Mouse (Mus musculus) erythroid progenitor cell, adult 5-6 weeks (primary cell): ENCODE results near the gene Trp53i11. TPM values are rescaled to one million over a fixed set of nuclear protein-coding genes. Genes with fewer than 3 reads are reported as not detected.

Experiments
- ATAC-seq: replicated peaks from 2 replicates; pipeline ENCODE4 v1.8.0; 2016; ENCODE audit warnings: moderate number of reproducible peaks, mild to moderate bottlenecking, moderate TSS enrichment, inconsistent platforms; ENCODE audit not compliant: poor library complexity, low FRiP score, severe bottlenecking
- total RNA-seq, 2 experiments: library from RNA; stranded (forward) in 1 of 2; stranded (reverse) in 1 of 2; fragments of 150-400 nt in 1 of 2; fragments of 186-747, 209-891 nt in 1 of 2; gene quantifications; 2 replicates each; pipeline versions ENCODE4 v1.2.3 to v1.2.4; 2015 to 2017; ENCODE audit warnings: low replicate concordance in 2 of 2

Gene Trp53i11
- total RNA-seq (2015; ENCODE audit: low replicate concordance) (5.0 and 5.4 TPM in 2 replicates), total RNA-seq (2017; ENCODE audit: low replicate concordance) (3.4 and 7.2 TPM in 2 replicates)

- no peak for ATAC-seq
These were observed at the start of gene Trp53i11 for GRCm38 (mm10) chr2:93187323-93187996. Gene Trp53i11 (plus strand): TSS chr2:93187548.

- ATAC-seq: no peak
These were observed 47.9 kb upstream of the Trp53i11 start for GRCm38 (mm10) chr2:93139476-93139875.

- ATAC-seq: no peak
These were observed 46.0 kb upstream of the Trp53i11 start for GRCm38 (mm10) chr2:93141329-93141728.

GRCm38 (mm10) chr2:93142616-93143015, 44.7 kb upstream of the Trp53i11 start:
- ATAC-seq: no peak

GRCm38 (mm10) chr2:93144126-93144525, 43.2 kb upstream of the Trp53i11 start:
- no peak for ATAC-seq

GRCm38 (mm10) chr2:93150009-93150408, 37.3 kb upstream of the Trp53i11 start:
- no peak for ATAC-seq

- ATAC-seq: no peak
These were observed 36.5 kb upstream of the Trp53i11 start for GRCm38 (mm10) chr2:93150673-93151450.

- ATAC-seq: no peak
These were observed 35.2 kb upstream of the Trp53i11 start for GRCm38 (mm10) chr2:93152191-93152601.

GRCm38 (mm10) chr2:93152883-93153491, 34.4 kb upstream of the Trp53i11 start:
- ATAC-seq: no peak

GRCm38 (mm10) chr2:93153833-93154232, 33.5 kb upstream of the Trp53i11 start:
- no peak for ATAC-seq

- ATAC-seq: no peak
These were observed 32.8 kb upstream of the Trp53i11 start for GRCm38 (mm10) chr2:93154486-93155032.

- no peak for ATAC-seq
These were observed 26.8 kb upstream of the Trp53i11 start for GRCm38 (mm10) chr2:93160467-93161035.

GRCm38 (mm10) chr2:93161914-93162664, 25.3 kb upstream of the Trp53i11 start:
- ATAC-seq: no peak

GRCm38 (mm10) chr2:93162791-93163190, 24.6 kb upstream of the Trp53i11 start:
- no peak for ATAC-seq

GRCm38 (mm10) chr2:93163317-93163716, 24.0 kb upstream of the Trp53i11 start:
- ATAC-seq: no peak

- no peak for ATAC-seq
These were observed 23.5 kb upstream of the Trp53i11 start for GRCm38 (mm10) chr2:93163750-93164335.

GRCm38 (mm10) chr2:93166295-93166694, 21.1 kb upstream of the Trp53i11 start:
- ATAC-seq: no peak

GRCm38 (mm10) chr2:93166734-93167406, 20.5 kb upstream of the Trp53i11 start:
- no peak for ATAC-seq
